Mouse (Mus musculus): ENCODE data around the gene Atic. TPM values are rescaled to one million over a fixed set of nuclear protein-coding genes. Genes with fewer than 3 reads are reported as not detected.

The Atic gene
- total RNA-seq (2014; rRNA removed) (14.7 and 17.5 TPM in 2 replicates), polyA plus RNA-seq (2012; rRNA removed) (14.0 and 14.3 TPM in 2 replicates)

DNA sequence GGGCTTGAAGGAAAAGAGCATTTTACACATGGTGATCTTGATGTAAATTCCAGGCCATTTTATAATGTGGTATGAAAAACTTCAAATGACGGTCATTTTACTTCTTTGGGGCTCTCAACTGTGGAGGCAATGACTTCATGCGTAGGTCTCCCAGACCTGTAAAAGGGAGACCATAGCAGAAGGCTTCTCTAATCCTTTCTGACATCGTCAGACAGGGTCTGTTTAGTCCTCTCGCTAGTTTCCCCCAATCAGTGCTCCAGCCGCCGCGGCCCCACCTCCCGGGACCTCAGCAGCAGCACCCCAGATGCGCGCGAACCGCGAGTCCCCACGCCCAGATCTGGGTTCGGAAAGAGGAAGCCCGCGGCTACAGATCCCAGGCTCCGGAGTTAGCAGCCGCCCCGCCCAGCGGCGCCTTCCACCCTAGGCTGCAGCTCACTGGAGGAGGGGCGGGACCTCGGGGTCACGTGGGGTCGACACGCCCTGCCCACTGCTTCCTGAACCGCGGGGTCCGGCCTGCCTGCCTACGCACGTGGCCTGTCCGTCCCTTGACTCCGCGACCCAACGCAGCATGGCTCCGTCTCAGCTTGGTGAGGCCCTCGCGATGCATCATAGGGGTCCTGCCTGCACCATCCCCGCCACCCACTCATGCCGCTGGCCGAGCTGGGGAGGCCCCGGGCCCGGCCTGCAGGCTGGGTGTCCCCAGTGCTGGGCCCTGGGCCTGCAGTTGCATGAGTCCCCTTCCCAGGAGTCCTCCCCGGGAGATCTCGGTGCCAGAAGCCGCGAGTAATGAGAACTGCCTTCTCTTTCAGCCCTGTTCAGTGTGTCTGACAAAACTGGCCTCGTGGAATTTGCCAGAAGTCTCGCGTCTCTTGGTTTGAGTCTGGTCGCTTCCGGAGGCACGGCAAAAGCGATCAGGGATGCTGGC is at the start of gene Atic:
TSS of gene Atic (plus strand) at position 463 of the 925 bp plus-strand sequence.
- DNase-seq (ENCODE audit: extremely low read depth, low read depth, low spot score) = peak; percentile 79
- under 1% methylated on average over 55 of the region's 55 CpGs for WGBS
- Histone ChIP-seq H3K36me3 (ENCODE audit: control insufficient read depth, insufficient read depth, low read length) (peaks cover 6% of the 10 kb centered on the region; the same call in 1 of the 2 replicates), H3K9ac (ENCODE audit: low read depth, low read length) (peak within 1 kb of the TSS; percentile 80), H3K27ac (replicated peaks; ENCODE audit: insufficient read depth, low read depth, low read length) (no peak within 1 kb of the TSS), H3K4me3 (ENCODE audit: insufficient read depth, low read depth, low read length) (peak within 1 kb of the TSS; percentile 77), H3K79me2 (ENCODE audit: control insufficient read depth, insufficient read depth, low read length) (no peaks in the 10 kb centered on the region), H3K4me1 (ENCODE audit: control insufficient read depth, insufficient read depth, low read length) (peaks cover 3% of the 10 kb centered on the region; the same call in 1 of the 2 replicates), H3K27me3 (ENCODE audit: control insufficient read depth, insufficient read depth, low read length) (no peaks in the 10 kb centered on the region)
- TF ChIP-seq POLR2A (IDR thresholded peaks at IDR 0.05; ENCODE audit: extremely low read depth, insufficient read depth, low read length) = 0 out of 2 replicates have a peak, but pooled peaks have one; percentile 33
- no peak for TF ChIP-seq CTCF (IDR thresholded peaks at IDR 0.05; ENCODE audit: low read depth, low read length)

DNA sequence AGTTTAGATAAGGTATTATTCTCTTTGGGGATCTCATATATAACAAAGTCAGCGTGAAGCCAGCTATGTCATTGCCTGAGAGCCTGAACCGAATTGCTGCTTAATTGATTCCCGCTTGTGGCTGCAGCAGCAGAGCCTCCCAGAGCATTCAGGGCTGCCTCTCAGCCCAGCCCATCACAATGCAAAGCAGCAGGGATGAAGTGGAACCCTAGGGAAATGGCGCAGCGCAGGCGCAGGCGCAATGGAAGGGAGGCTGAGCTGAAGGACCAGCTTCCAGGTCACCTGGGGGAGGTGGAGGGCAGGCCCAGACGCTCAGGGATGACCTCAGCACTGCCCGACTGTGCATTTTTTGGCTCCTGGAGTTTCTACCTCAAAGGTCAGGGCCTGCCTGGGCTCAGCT is 49.7 kb upstream of the Atic start:
- WGBS = 53% methylated on average over 9 of the region's 9 CpGs
- Histone ChIP-seq H3K27me3 (ENCODE audit: control insufficient read depth, insufficient read depth, low read length) (0 out of 2 replicates have a peak, but pooled peaks cover 3% of the 10 kb centered on the region), H3K4me1 (ENCODE audit: control insufficient read depth, insufficient read depth, low read length) (no peaks in the 10 kb centered on the region), H3K27ac (replicated peaks; ENCODE audit: insufficient read depth, low read depth, low read length) (no peak overlapping the region), H3K4me3 (ENCODE audit: insufficient read depth, low read depth, low read length) (no peak overlapping the region), H3K9ac (ENCODE audit: low read depth, low read length) (no peak overlapping the region), H3K79me2 (ENCODE audit: control insufficient read depth, insufficient read depth, low read length) (no peaks in the 10 kb centered on the region), H3K36me3 (ENCODE audit: control insufficient read depth, insufficient read depth, low read length) (no peaks in the 10 kb centered on the region)
- DNase-seq (ENCODE audit: extremely low read depth, low read depth, low spot score) = no peak
- TF ChIP-seq POLR2A (IDR thresholded peaks at IDR 0.05; ENCODE audit: extremely low read depth, insufficient read depth, low read length) (no peak), CTCF (IDR thresholded peaks at IDR 0.05; ENCODE audit: low read depth, low read length) (no peak)

DNA sequence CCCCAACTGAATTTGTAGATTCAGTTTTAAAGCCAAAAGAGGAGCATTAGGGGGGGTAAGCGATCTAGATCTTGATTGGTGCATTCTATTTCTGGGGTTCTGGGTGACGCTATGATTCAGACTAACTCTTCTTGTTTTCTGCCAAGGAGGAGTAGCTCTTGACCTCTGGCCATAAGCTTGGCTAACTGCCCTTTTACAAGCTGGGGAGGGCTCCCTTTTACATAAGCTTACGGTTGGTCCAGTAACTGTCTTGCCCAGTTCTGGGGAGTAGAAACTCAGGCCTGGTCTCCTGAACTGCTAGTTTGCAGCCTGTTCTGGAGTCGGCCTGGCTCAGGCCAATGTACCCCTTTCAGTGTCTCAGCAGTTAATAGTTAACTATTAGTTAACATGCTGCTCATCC is 41.9 kb upstream of the Atic start:
- H3K36me3 ChIP-seq (ENCODE audit: control insufficient read depth, insufficient read depth, low read length) = no peaks in the 10 kb centered on the region
- no peak overlapping the region for H3K9ac ChIP-seq (ENCODE audit: low read depth, low read length)
- DNase-seq (ENCODE audit: extremely low read depth, low read depth, low spot score) = no peak
- H3K79me2 ChIP-seq (ENCODE audit: control insufficient read depth, insufficient read depth, low read length) = no peaks in the 10 kb centered on the region
- WGBS = 74% methylated on average over 4 of the region's 4 CpGs
- no peak overlapping the region for H3K27ac ChIP-seq (replicated peaks; ENCODE audit: insufficient read depth, low read depth, low read length)
- TF ChIP-seq CTCF (IDR thresholded peaks at IDR 0.05; ENCODE audit: low read depth, low read length) (no peak), POLR2A (IDR thresholded peaks at IDR 0.05; ENCODE audit: extremely low read depth, insufficient read depth, low read length) (no peak)
- no peak overlapping the region for H3K4me3 ChIP-seq (ENCODE audit: insufficient read depth, low read depth, low read length)
- no peaks in the 10 kb centered on the region for H3K4me1 ChIP-seq (ENCODE audit: control insufficient read depth, insufficient read depth, low read length)
- H3K27me3 ChIP-seq (ENCODE audit: control insufficient read depth, insufficient read depth, low read length) = no peaks in the 10 kb centered on the region

GRCm38 (mm10) chr1:71528808-71529648 is 27.9 kb upstream of the Atic start:
- H3K27me3 ChIP-seq (ENCODE audit: control insufficient read depth, insufficient read depth, low read length) = peaks cover 2% of the 10 kb centered on the region; the same call in 1 of the 2 replicates
- DNase-seq (ENCODE audit: extremely low read depth, low read depth, low spot score) = no peak
- peaks cover 5% of the 10 kb centered on the region; the same call in 1 of the 2 replicates for H3K4me1 ChIP-seq (ENCODE audit: control insufficient read depth, insufficient read depth, low read length)
- no peak overlapping the region for H3K9ac ChIP-seq (ENCODE audit: low read depth, low read length)
- no peaks in the 10 kb centered on the region for H3K79me2 ChIP-seq (ENCODE audit: control insufficient read depth, insufficient read depth, low read length)
- H3K36me3 ChIP-seq (ENCODE audit: control insufficient read depth, insufficient read depth, low read length) = no peaks in the 10 kb centered on the region
- TF ChIP-seq POLR2A (IDR thresholded peaks at IDR 0.05; ENCODE audit: extremely low read depth, insufficient read depth, low read length) = no peak
- WGBS = 84% methylated on average over 18 of the region's 18 CpGs
- H3K4me3 ChIP-seq (ENCODE audit: insufficient read depth, low read depth, low read length) = no peak overlapping the region
- H3K27ac ChIP-seq (replicated peaks; ENCODE audit: insufficient read depth, low read depth, low read length) = no peak overlapping the region

DNA sequence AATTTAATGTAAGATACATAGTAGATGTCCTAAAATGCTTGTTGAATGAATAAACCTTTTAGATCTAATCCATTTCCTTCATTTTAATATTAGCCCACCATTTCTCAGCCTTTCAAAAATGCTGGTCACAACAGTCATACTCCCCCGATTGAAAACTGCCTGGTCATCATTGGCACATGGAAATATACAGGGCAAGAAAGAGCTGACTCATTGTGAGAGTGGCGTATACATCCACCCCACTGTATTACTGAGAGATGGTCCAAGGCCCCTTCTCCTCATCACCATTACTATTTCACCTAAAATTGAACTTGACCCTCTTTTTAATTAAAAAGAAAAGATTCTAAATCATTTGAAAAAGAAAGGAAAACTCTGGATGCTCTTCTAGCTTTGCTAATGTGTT is 26.2 kb upstream of the Atic start:
- Histone ChIP-seq H3K9ac (ENCODE audit: low read depth, low read length) (no peak overlapping the region), H3K4me3 (ENCODE audit: insufficient read depth, low read depth, low read length) (no peak overlapping the region), H3K4me1 (ENCODE audit: control insufficient read depth, insufficient read depth, low read length) (peaks cover 5% of the 10 kb centered on the region; the same call in 1 of the 2 replicates), H3K27me3 (ENCODE audit: control insufficient read depth, insufficient read depth, low read length) (peaks cover 2% of the 10 kb centered on the region; the same call in 1 of the 2 replicates), H3K27ac (replicated peaks; ENCODE audit: insufficient read depth, low read depth, low read length) (no peak overlapping the region), H3K36me3 (ENCODE audit: control insufficient read depth, insufficient read depth, low read length) (no peaks in the 10 kb centered on the region), H3K79me2 (ENCODE audit: control insufficient read depth, insufficient read depth, low read length) (no peaks in the 10 kb centered on the region)
- WGBS = 74% methylated on average over 2 of the region's 2 CpGs
- no peak for DNase-seq (ENCODE audit: extremely low read depth, low read depth, low spot score)
- no peak for TF ChIP-seq POLR2A (IDR thresholded peaks at IDR 0.05; ENCODE audit: extremely low read depth, insufficient read depth, low read length)

All from liver, adult 2 months (tissue).